Mouse (Mus musculus): Measurements from ENCODE around the gene Zfp866. TPM values are rescaled to one million over a fixed set of nuclear protein-coding genes. Genes with fewer than 3 reads are reported as not detected.

Gene Zfp866
- polyA plus RNA-seq, 1 experiment from 2014 or later: 29.7 TPM

GRCm38 (mm10) chr8:69794901-69795300 is 3.9 kb upstream of the Zfp866 start:
- H3K4me3 ChIP-seq: no peak overlapping the region
- no peak for ATAC-seq (ENCODE audit: borderline replicate concordance, extremely low read depth, low FRiP score, low TSS enrichment)
- H3K36me3 ChIP-seq: peaks cover 66% of the 10 kb centered on the region
- H3K9ac ChIP-seq: no peak overlapping the region
- H3K27me3 ChIP-seq: no peaks in the 10 kb centered on the region
- H3K27ac ChIP-seq: no peak overlapping the region
- H3K9me3 ChIP-seq: no peaks in the 10 kb centered on the region
- no peak overlapping the region for H3K4me2 ChIP-seq
- H3K4me1 ChIP-seq: peaks cover 19% of the 10 kb centered on the region
- 93% methylated on average over 6 of the region's 6 CpGs for whole genome bisulfite sequencing

- H3K4me1 ChIP-seq: peaks cover 23% of the 10 kb centered on the region
- no peak overlapping the region for H3K9ac ChIP-seq
- no peak overlapping the region for H3K4me3 ChIP-seq
- WGBS: 89% methylated on average over 3 of the region's 3 CpGs
- no peak for ATAC-seq (ENCODE audit: borderline replicate concordance, extremely low read depth, low FRiP score, low TSS enrichment)
- H3K27me3 ChIP-seq: no peaks in the 10 kb centered on the region
- H3K4me2 ChIP-seq: no peak overlapping the region
- peaks cover 58% of the 10 kb centered on the region for H3K36me3 ChIP-seq
- no peaks in the 10 kb centered on the region for H3K9me3 ChIP-seq
- H3K27ac ChIP-seq: no peak overlapping the region
Measured at GRCm38 (mm10) chr8:69794096-69794495, 3.1 kb upstream of the Zfp866 start.

GRCm38 (mm10) chr8:69793666-69794065 is 2.7 kb upstream of the Zfp866 start:
- Histone ChIP-seq H3K27me3 (no peaks in the 10 kb centered on the region), H3K27ac (no peak overlapping the region), H3K4me2 (no peak overlapping the region), H3K4me1 (peaks cover 23% of the 10 kb centered on the region), H3K4me3 (no peak overlapping the region), H3K9me3 (no peaks in the 10 kb centered on the region), H3K9ac (no peak overlapping the region), H3K36me3 (peaks cover 54% of the 10 kb centered on the region)
- no peak for ATAC-seq (ENCODE audit: borderline replicate concordance, extremely low read depth, low FRiP score, low TSS enrichment)
- 89% methylated on average over 4 of the region's 4 CpGs for WGBS

GRCm38 (mm10) chr8:69791415-69792068 is 564 bp upstream of the Zfp866 start:
- no peaks in the 10 kb centered on the region for H3K27me3 ChIP-seq
- H3K9me3 ChIP-seq: no peaks in the 10 kb centered on the region
- H3K9ac ChIP-seq: peak overlapping the region; percentile 91
- peak; percentile 71 for ATAC-seq (ENCODE audit: borderline replicate concordance, extremely low read depth, low FRiP score, low TSS enrichment)
- H3K36me3 ChIP-seq: peaks cover 33% of the 10 kb centered on the region
- H3K4me1 ChIP-seq: peaks cover 23% of the 10 kb centered on the region
- peak overlapping the region; percentile 68 for H3K4me2 ChIP-seq
- WGBS: under 1% methylated on average over 44 of the region's 48 CpGs
- H3K27ac ChIP-seq: peak overlapping the region; percentile 77
- peak overlapping the region; percentile 95 for H3K4me3 ChIP-seq

- Histone ChIP-seq H3K4me2 (peak overlapping the region; percentile 68), H3K4me1 (peaks cover 23% of the 10 kb centered on the region), H3K4me3 (peak overlapping the region; percentile 95), H3K9me3 (no peaks in the 10 kb centered on the region), H3K9ac (peak overlapping the region; percentile 91; the same call in 1 of the 2 replicates), H3K36me3 (peaks cover 21% of the 10 kb centered on the region), H3K27me3 (no peaks in the 10 kb centered on the region), H3K27ac (peak overlapping the region; percentile 77)
- 27% methylated on average over 11 of the region's 11 CpGs for WGBS
- ATAC-seq (ENCODE audit: borderline replicate concordance, extremely low read depth, low FRiP score, low TSS enrichment): no peak
Measured at GRCm38 (mm10) chr8:69790364-69790763, 614 bp downstream of the Zfp866 start.

- peak overlapping the region; percentile 95; the same call in 1 of the 2 replicates for H3K4me3 ChIP-seq
- no peaks in the 10 kb centered on the region for H3K27me3 ChIP-seq
- H3K9ac ChIP-seq: no peak overlapping the region
- 61% methylated on average over 5 of the region's 5 CpGs for WGBS
- H3K4me2 ChIP-seq: peak overlapping the region; percentile 68; the same call in 1 of the 2 replicates
- peaks cover 23% of the 10 kb centered on the region for H3K4me1 ChIP-seq
- no peak for ATAC-seq (ENCODE audit: borderline replicate concordance, extremely low read depth, low FRiP score, low TSS enrichment)
- peaks cover 15% of the 10 kb centered on the region for H3K36me3 ChIP-seq
- no peaks in the 10 kb centered on the region for H3K9me3 ChIP-seq
- no peak overlapping the region for H3K27ac ChIP-seq
Measured at GRCm38 (mm10) chr8:69789731-69790130, 1.2 kb downstream of the Zfp866 start.

- ATAC-seq (ENCODE audit: borderline replicate concordance, extremely low read depth, low FRiP score, low TSS enrichment): no peak
- H3K4me3 ChIP-seq: no peak overlapping the region
- H3K4me1 ChIP-seq: peaks cover 23% of the 10 kb centered on the region
- H3K9me3 ChIP-seq: no peaks in the 10 kb centered on the region
- H3K9ac ChIP-seq: no peak overlapping the region
- no peak overlapping the region for H3K4me2 ChIP-seq
- peaks cover 10% of the 10 kb centered on the region for H3K36me3 ChIP-seq
- WGBS: 89% methylated on average over 5 of the region's 5 CpGs
- H3K27me3 ChIP-seq: no peaks in the 10 kb centered on the region
- H3K27ac ChIP-seq: no peak overlapping the region
Measured at GRCm38 (mm10) chr8:69789105-69789504, 1.9 kb downstream of the Zfp866 start.

- no peak overlapping the region for H3K27ac ChIP-seq
- no peak for ATAC-seq (ENCODE audit: borderline replicate concordance, extremely low read depth, low FRiP score, low TSS enrichment)
Measured at GRCm38 (mm10) chr8:69777111-69777510, 13.9 kb downstream of the Zfp866 start.

GRCm38 (mm10) chr8:69775149-69775534 is 15.8 kb downstream of the Zfp866 start:
- 46% methylated on average over 2 of the region's 2 CpGs for WGBS
- Histone ChIP-seq H3K9ac (no peak overlapping the region), H3K36me3 (peaks cover 6% of the 10 kb centered on the region; the same call in 1 of the 2 replicates), H3K4me3 (peak overlapping the region; percentile 90), H3K27ac (peak overlapping the region; percentile 100), H3K4me1 (peaks cover 9% of the 10 kb centered on the region; the same call in 1 of the 2 replicates), H3K27me3 (no peaks in the 10 kb centered on the region), H3K9me3 (no peaks in the 10 kb centered on the region), H3K4me2 (peak overlapping the region; percentile 43)
- peak; percentile 3; the same call in 1 of the 2 replicates for ATAC-seq (ENCODE audit: borderline replicate concordance, extremely low read depth, low FRiP score, low TSS enrichment)

More at GRCm38 (mm10) chr8:69777111-69777510, 13.9 kb downstream of the Zfp866 start:
- Histone ChIP-seq H3K9ac (no peak overlapping the region), H3K4me1 (peaks cover 9% of the 10 kb centered on the region; the same call in 1 of the 2 replicates), H3K27me3 (no peaks in the 10 kb centered on the region), H3K9me3 (no peaks in the 10 kb centered on the region), H3K36me3 (no peaks in the 10 kb centered on the region), H3K4me2 (no peak overlapping the region), H3K4me3 (no peak overlapping the region)
- 56% methylated on average over 11 of the region's 12 CpGs for WGBS

GRCm38 (mm10) chr8:69774503-69775148 is 16.4 kb downstream of the Zfp866 start, which contains the start of gene Gm20422:
Gene Gm20422, minus strand, starts transcription at chr8:69774886.
- under 1% methylated on average over 37 of the region's 41 CpGs for WGBS
- peak; percentile 100 for ATAC-seq (ENCODE audit: borderline replicate concordance, extremely low read depth, low FRiP score, low TSS enrichment)

GRCm38 (mm10) chr8:69772106-69772505 is 18.9 kb downstream of the Zfp866 start:
- H3K27ac ChIP-seq: no peak overlapping the region
- peaks cover 35% of the 10 kb centered on the region for H3K36me3 ChIP-seq
- no peak overlapping the region for H3K9ac ChIP-seq
- H3K9me3 ChIP-seq: no peaks in the 10 kb centered on the region
- no peak for ATAC-seq (ENCODE audit: borderline replicate concordance, extremely low read depth, low FRiP score, low TSS enrichment)
- no peak overlapping the region for H3K4me3 ChIP-seq
- H3K4me2 ChIP-seq: no peak overlapping the region
- H3K27me3 ChIP-seq: no peaks in the 10 kb centered on the region
- H3K4me1 ChIP-seq: peaks cover 9% of the 10 kb centered on the region; the same call in 1 of the 2 replicates
- WGBS: 79% methylated on average over 2 of the region's 2 CpGs

More at GRCm38 (mm10) chr8:69774503-69775148, 16.4 kb downstream of the Zfp866 start, which contains the start of gene Gm20422:
- no peaks in the 10 kb centered on the region for H3K9me3 ChIP-seq
- H3K9ac ChIP-seq: peak within 1 kb of the TSS; percentile 98
- peak within 1 kb of the TSS; percentile 100 for H3K27ac ChIP-seq
- H3K4me2 ChIP-seq: peak within 1 kb of the TSS; percentile 63
- peak within 1 kb of the TSS; percentile 90 for H3K4me3 ChIP-seq
- H3K36me3 ChIP-seq: peaks cover 9% of the 10 kb centered on the region; the same call in 1 of the 2 replicates
- H3K27me3 ChIP-seq: no peaks in the 10 kb centered on the region
- peaks cover 9% of the 10 kb centered on the region; the same call in 1 of the 2 replicates for H3K4me1 ChIP-seq

GRCm38 (mm10) chr8:69771221-69771620 is 19.8 kb downstream of the Zfp866 start:
- WGBS: 80% methylated on average over 9 of the region's 9 CpGs
- ATAC-seq (ENCODE audit: borderline replicate concordance, extremely low read depth, low FRiP score, low TSS enrichment): no peak
- no peak overlapping the region for H3K4me2 ChIP-seq

More at GRCm38 (mm10) chr8:69771221-69771620, 19.8 kb downstream of the Zfp866 start:
- Histone ChIP-seq H3K9me3 (0 out of 2 replicates have a peak, but pooled peaks cover 4% of the 10 kb centered on the region), H3K27me3 (no peaks in the 10 kb centered on the region), H3K36me3 (peaks cover 43% of the 10 kb centered on the region), H3K4me3 (no peak overlapping the region), H3K4me1 (peaks cover 9% of the 10 kb centered on the region; the same call in 1 of the 2 replicates), H3K27ac (no peak overlapping the region), H3K9ac (no peak overlapping the region)

Measured in lung, embryonic 15.5 days (tissue).